Mouse (Mus musculus) fat pad, adult 2 months (tissue): ENCODE data around the gene 4931409K22Rik.

ENCODE experiments used
- DNase-seq: peaks from one replicate; pipeline ENCODE4 v3.0.0-alpha.2; 2011; ENCODE audit warnings: low read depth, low spot score; ENCODE audit errors: extremely low read depth

Gene 4931409K22Rik

DNA sequence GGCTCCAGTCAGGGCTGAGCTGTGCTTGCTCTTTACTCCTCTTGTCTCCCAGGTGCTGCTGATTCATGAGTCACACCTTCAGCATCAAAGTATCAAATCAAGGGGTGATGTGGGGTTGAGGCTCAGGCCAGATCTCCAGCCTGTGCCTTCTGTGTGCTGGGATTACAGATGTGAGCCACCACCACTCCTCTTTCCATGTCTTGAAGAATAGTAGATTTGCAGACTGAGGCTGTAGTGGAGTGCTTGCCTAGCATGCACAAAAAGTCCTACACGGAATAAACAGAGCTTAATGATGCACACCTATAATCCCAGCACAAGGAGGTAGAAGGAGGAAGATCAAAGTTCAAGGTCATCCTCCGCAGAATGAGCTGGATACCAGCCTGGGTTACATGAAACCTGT, at the start of gene 4931409K22Rik:
TSS of gene 4931409K22Rik (minus strand) at position 101 of the 400 bp plus-strand sequence.
- DNase-seq, result no peak

GRCm38 (mm10) chr5:24605980-24606665, 49.5 kb upstream of the 4931409K22Rik start:
- no peak for DNase-seq

GRCm38 (mm10) chr5:24605321-24605979, 48.8 kb upstream of the 4931409K22Rik start:
- no peak for DNase-seq

DNA sequence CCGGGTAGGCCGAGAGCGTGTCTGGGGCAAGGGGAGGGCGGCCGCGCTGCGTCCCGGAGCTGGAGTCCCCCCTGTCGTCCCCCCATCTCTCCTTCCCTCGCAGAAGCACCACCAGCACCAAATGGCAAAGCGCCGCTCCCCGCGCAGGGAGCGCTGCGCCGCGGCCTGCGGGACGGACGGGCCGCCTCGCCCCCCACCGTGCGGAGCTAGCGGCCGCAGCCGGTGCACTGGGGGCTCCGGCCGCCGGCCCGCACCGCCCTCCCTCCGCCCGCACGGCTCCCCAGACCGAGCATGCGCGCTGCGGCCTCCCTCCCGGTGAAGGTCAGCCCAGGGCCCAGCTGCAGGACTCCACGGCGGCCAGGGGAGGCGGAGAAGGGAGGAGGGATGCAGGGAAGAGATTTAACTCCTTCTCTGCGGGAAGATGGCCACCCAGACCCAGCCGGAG, 48.1 kb upstream of the 4931409K22Rik start:
- no peak for DNase-seq

- DNase-seq, result no peak
Measured at GRCm38 (mm10) chr5:24604080-24604655, 47.6 kb upstream of the 4931409K22Rik start.

- no peak for DNase-seq
Measured at GRCm38 (mm10) chr5:24603431-24604010, 46.9 kb upstream of the 4931409K22Rik start.

GRCm38 (mm10) chr5:24602751-24603343, 46.2 kb upstream of the 4931409K22Rik start:
- DNase-seq, result no peak

- DNase-seq, result no peak
Measured at GRCm38 (mm10) chr5:24601911-24602750, 45.5 kb upstream of the 4931409K22Rik start.

GRCm38 (mm10) chr5:24601071-24601835, 44.6 kb upstream of the 4931409K22Rik start:
- no peak for DNase-seq

DNA sequence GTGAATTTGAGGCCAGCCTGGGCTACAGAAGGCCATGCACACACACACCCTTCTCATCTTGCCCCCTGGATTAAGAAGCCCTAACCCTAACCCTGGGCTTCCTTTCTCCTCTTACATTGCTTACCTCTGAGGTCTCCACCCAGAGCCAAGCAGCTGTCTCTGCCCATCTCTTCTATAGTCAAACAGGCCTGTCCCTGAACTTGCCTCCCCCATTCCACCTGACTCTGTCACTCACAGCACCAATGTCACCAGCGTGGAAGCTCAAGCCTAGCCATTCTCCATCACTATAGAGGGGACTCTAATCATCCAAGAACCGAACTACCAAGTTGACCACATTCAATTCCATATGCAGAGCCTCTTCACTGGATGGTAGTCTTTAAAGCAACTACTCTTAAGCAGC, 43.6 kb upstream of the 4931409K22Rik start:
- no peak for DNase-seq

GRCm38 (mm10) chr5:24599137-24599536, 42.5 kb upstream of the 4931409K22Rik start:
- no peak for DNase-seq

DNA sequence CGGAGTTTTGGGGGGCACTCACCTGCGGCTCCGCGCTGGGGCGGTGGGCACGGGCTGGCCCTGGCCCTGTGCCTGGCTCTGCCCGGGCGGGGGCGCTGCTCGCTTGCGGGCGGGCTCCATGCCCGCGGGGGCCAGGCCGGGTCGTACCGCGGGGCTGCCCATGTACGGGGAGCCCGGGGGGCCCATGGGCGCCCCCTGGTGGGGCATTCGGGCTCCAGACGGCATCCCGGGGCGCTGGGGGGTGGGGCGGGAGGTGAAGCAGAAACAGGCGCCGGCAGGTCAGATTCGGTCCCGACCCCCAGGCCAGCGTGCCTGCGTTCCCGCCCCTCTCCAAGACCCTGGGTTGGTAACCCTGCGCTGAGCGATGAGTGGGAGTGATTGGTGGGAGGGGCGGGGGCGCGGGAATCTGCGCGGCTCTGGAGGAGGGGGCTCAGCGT, 42.0 kb upstream of the 4931409K22Rik start:
- no peak for DNase-seq

DNA sequence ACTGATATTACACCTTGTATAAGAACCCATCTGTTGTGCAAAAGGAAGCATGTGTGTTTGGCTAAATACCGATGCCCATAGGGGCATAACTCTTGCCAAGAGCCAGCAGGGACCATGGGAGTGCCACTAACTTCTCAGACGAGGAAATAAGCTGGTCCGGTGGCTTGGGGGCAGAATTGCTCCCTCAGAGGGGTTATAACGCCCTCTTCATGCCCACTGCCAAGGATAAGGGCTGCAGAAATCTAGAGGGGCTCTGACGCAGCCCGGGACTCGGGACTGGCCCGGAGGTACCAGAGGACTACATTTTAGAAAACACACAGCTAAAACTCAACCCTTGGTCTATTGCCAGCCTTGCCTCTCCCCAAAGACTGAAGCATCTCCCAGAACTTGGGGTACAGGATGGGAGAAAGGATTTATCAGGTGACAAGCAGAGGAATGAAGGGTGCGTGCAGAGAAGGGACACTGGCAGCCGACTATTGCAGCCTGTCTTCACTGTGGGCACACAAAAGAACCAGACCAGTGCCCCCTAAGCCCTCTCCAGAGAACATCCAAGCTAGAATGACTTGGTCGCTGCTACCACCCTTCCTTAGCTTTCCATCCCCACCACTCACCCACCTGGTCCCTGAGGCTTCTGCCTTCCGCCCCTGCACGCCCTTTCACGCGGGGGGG, 41.4 kb upstream of the 4931409K22Rik start:
- DNase-seq, result no peak

DNA sequence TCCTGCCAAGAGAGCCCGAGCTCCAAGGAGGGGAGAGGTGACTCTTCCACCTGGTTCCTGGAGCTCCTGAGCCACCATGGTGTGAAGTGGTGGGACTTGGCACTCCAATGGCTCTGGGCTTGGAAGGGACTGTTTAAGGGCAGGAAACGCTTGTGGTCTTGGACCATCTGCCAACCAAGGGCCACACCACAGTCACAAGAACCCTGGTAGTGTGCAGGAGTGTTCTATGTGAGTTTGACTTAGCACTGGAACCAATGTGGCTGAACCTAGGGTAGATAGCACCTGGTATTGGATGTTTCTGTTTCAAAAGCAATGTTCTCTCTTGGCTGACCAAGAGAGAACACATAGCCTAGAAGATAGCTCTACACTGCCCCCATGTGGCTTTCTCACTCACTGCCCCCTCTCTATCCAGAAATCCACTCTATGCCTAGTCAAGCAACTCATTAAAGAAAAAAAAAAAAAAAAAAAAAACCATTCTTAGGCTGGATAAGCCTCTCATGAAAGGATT, 40.7 kb upstream of the 4931409K22Rik start:
- no peak for DNase-seq

DNA sequence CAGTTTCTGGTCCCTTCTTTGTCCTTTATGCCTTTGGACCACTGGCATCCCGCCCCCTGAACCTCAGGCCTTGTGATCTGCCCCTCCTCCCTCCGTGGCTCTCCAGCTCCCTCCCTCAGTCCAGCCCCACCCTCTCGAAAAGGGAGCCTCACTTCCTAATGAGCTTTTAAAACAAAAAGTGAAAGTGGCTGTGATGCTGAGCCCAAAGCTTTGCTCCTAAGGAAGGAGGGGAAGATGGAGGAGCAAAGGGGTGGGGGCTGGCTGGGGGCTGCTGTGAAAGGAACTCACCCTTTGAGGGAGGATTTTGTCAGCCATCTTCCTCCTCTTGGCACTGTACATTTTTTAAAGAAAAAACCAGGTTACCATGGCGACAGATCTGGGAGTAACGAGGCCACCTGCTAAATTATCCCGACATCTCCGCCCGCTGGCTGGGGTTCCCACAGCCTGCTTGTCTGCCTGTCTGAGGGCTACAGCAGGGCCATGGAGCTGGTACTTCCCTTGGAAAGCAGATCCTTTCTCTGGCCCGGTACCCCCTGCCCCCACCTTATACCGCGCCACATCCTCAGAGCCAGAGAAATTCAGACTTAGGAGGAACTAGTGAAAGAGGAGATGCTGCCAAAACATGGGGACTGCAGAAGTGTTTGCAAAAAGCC, 40.0 kb upstream of the 4931409K22Rik start:
- DNase-seq, result no peak

DNA sequence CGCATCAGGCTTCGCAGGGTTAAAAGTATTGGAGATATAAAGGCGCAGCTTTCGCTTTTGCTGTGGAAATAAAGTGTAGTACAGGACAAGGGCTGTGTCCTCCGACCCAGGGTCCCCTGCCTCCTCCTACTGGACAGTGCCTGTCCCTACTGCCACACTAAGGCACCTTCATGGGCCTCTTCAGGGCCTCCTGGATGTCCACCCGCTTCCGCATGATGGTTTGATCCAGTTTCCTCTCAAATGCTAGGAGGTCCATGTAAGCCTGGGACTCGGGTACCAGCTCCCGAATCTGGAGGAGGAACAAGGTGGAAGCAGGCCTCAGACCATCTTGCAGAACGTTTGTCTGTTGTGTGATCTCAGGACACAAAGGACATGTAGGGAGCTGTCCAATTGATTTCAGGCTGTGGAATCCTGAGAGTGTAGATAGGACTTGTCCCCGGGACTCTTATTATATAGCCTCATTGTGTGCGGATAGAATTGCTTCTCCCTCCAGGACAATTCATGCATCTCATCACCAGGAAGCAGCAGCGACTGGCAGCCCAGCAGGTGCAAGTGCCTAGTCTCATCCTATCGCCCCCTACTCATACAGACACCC, 39.3 kb upstream of the 4931409K22Rik start:
- no peak for DNase-seq

DNA sequence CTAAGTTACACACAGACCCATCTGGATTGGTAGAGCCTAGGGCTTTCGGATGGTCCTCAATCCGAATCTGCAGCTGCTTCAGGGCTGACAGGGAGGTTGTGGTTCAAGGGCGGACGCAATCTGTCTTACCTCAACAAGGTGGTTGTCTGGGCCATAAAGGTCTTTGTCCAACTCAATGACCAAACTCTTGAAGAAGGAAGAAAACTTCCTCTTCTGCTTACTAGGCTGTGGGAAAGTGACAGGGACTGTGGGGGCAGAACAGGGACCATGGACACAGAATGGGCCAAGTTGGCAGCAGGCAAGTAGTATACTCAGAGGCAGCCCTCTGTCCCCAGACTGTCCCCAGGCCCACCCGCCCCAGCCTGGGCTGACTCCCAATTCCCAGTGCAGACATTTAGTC, 38.7 kb upstream of the 4931409K22Rik start:
- no peak for DNase-seq

- no peak for DNase-seq
Measured at GRCm38 (mm10) chr5:24594346-24594745, 37.7 kb upstream of the 4931409K22Rik start.
